Mouse (Mus musculus): ENCODE measurements around the gene Mpzl2. TPM values are rescaled to one million over a fixed set of nuclear protein-coding genes. Genes with fewer than 3 reads are reported as not detected.
"Not testable (repeated sequence)": the region's sequence is repeated elsewhere in the genome, so short reads cannot be mapped to it uniquely, and the experiment has no call there.

Mpzl2 gene
- polyA plus RNA-seq, 1 experiment: 2.8 TPM

- DNase-seq (ENCODE audit: extremely low spot score in 1 of 2, low spot score in 1 of 2): no peak
Observed at GRCm38 (mm10) chr9:45032261-45032660, 7.3 kb upstream of the Mpzl2 start.

- DNase-seq (ENCODE audit: extremely low spot score in 1 of 2, low spot score in 1 of 2): no peak
Observed at GRCm38 (mm10) chr9:45034526-45034925, 5.1 kb upstream of the Mpzl2 start.

GRCm38 (mm10) chr9:45037803-45038202, 1.8 kb upstream of the Mpzl2 start:
- DNase-seq (ENCODE audit: extremely low spot score in 1 of 2, low spot score in 1 of 2): not testable (repeated sequence)

GRCm38 (mm10) chr9:45040066-45040845, 657 bp downstream of the Mpzl2 start:
- DNase-seq (ENCODE audit: extremely low spot score in 1 of 2, low spot score in 1 of 2): no peak

GRCm38 (mm10) chr9:45041131-45041838, 1.7 kb downstream of the Mpzl2 start:
- DNase-seq (ENCODE audit: extremely low spot score in 1 of 2, low spot score in 1 of 2): no peak

GRCm38 (mm10) chr9:45042056-45042720, 2.6 kb downstream of the Mpzl2 start:
- no peak for DNase-seq (ENCODE audit: extremely low spot score in 1 of 2, low spot score in 1 of 2)

- no peak for DNase-seq (ENCODE audit: extremely low spot score in 1 of 2, low spot score in 1 of 2)
Observed at GRCm38 (mm10) chr9:45042947-45043346, 3.3 kb downstream of the Mpzl2 start.

GRCm38 (mm10) chr9:45046973-45047372, 7.4 kb downstream of the Mpzl2 start:
- DNase-seq (ENCODE audit: extremely low spot score in 1 of 2, low spot score in 1 of 2): no peak

- DNase-seq (ENCODE audit: extremely low spot score in 1 of 2, low spot score in 1 of 2): peak in 1 of 2 experiments; percentile 60
Observed at GRCm38 (mm10) chr9:45048511-45048910, 8.9 kb downstream of the Mpzl2 start.

- no peak for DNase-seq (ENCODE audit: extremely low spot score in 1 of 2, low spot score in 1 of 2)
Observed at GRCm38 (mm10) chr9:45049731-45050130, 10.1 kb downstream of the Mpzl2 start.

GRCm38 (mm10) chr9:45050301-45050700, 10.7 kb downstream of the Mpzl2 start:
- DNase-seq (ENCODE audit: extremely low spot score in 1 of 2, low spot score in 1 of 2): no peak

GRCm38 (mm10) chr9:45055082-45055713, 15.6 kb downstream of the Mpzl2 start, which contains the start of gene Mpzl3:
TSS of gene Mpzl3 (plus strand) at chr9:45055186.
- DNase-seq (ENCODE audit: extremely low spot score in 1 of 2, low spot score in 1 of 2): peak; percentile 76 to 88

GRCm38 (mm10) chr9:45058304-45058940, 18.8 kb downstream of the Mpzl2 start:
- DNase-seq (ENCODE audit: extremely low spot score in 1 of 2, low spot score in 1 of 2): no peak

GRCm38 (mm10) chr9:45060151-45060550, 20.6 kb downstream of the Mpzl2 start:
- DNase-seq (ENCODE audit: extremely low spot score in 1 of 2, low spot score in 1 of 2): no peak

- DNase-seq (ENCODE audit: extremely low spot score in 1 of 2, low spot score in 1 of 2): no peak
Observed at GRCm38 (mm10) chr9:45062677-45063076, 23.1 kb downstream of the Mpzl2 start.

GRCm38 (mm10) chr9:45064421-45064820, 24.8 kb downstream of the Mpzl2 start:
- no peak for DNase-seq (ENCODE audit: extremely low spot score in 1 of 2, low spot score in 1 of 2)

GRCm38 (mm10) chr9:45066735-45067134, 27.1 kb downstream of the Mpzl2 start:
- no peak for DNase-seq (ENCODE audit: extremely low spot score in 1 of 2, low spot score in 1 of 2)

GRCm38 (mm10) chr9:45071800-45072199, 32.2 kb downstream of the Mpzl2 start:
- no peak for DNase-seq (ENCODE audit: extremely low spot score in 1 of 2, low spot score in 1 of 2)

GRCm38 (mm10) chr9:45077859-45078258, 38.3 kb downstream of the Mpzl2 start:
- no peak for DNase-seq (ENCODE audit: extremely low spot score in 1 of 2, low spot score in 1 of 2)

- DNase-seq (ENCODE audit: extremely low spot score in 1 of 2, low spot score in 1 of 2): no peak
Observed at GRCm38 (mm10) chr9:45079011-45079410, 39.4 kb downstream of the Mpzl2 start, which contains the start of gene Jaml. TSS of gene Jaml (plus strand) at chr9:45079183.

All from frontal cortex, adult 2 months (tissue).